16 mouse cellular contexts compared by ENCODE assay signal in genomic region chr4:140063153-140063671, GRCm38 (mm10).
"Had no signal": no experiment of that assay in that cellular context is flagged by ENCODE, and none has a peak within 500 bp of the region (broad histone marks: within the 10 kb centered on the region; RNA-seq: fewer than 3 reads in every experiment).

No protein-coding gene starts in this region.

- H3K4me2 ChIP-seq: lung, embryonic 15.5 days; midbrain, embryonic 11.5 days; midbrain, embryonic 13.5 days; midbrain, embryonic 15.5 days; neural tube, embryonic 12.5 days; stomach, embryonic 15.5 days had no signal

- H3K27me3 ChIP-seq: lung, embryonic 15.5 days; megakaryocyte, embryonic 14.5 days; midbrain, embryonic 13.5 days; midbrain, embryonic 15.5 days; neural tube, embryonic 12.5 days; stomach, embryonic 15.5 days had no signal

- ATAC-seq: lung, postnatal 0 days; midbrain, embryonic 13.5 days; midbrain, embryonic 15.5 days had no signal

- H3K4me1 ChIP-seq: lung, embryonic 15.5 days; megakaryocyte, embryonic 14.5 days; midbrain, embryonic 13.5 days; midbrain, embryonic 15.5 days; stomach, embryonic 15.5 days had no signal

- H3K36me3 ChIP-seq: lung, embryonic 15.5 days; midbrain, embryonic 15.5 days; neural tube, embryonic 12.5 days; stomach, embryonic 15.5 days had no signal

- H3K27ac ChIP-seq: lung, embryonic 15.5 days; macrophage; midbrain, embryonic 13.5 days; midbrain, embryonic 15.5 days; neural tube, embryonic 12.5 days; stomach, embryonic 15.5 days; stomach, postnatal 0 days had no signal

- DNase-seq: lung, postnatal 14 days; lung, postnatal 36 days; right cerebral cortex, postnatal 14 days; thymus, adult 2 months; thymus, postnatal 25 days; thymus, postnatal 4 days had no signal

- H3K9ac ChIP-seq: lung, embryonic 15.5 days; midbrain, embryonic 13.5 days; midbrain, embryonic 15.5 days; neural tube, embryonic 12.5 days; stomach, embryonic 15.5 days had no signal

- H3K4me3 ChIP-seq: lung, embryonic 15.5 days; megakaryocyte, embryonic 14.5 days; midbrain, embryonic 13.5 days; midbrain, embryonic 15.5 days; neural tube, embryonic 12.5 days; stomach, embryonic 15.5 days had no signal

- H3K9me3 ChIP-seq: lung, embryonic 15.5 days; midbrain, embryonic 13.5 days; midbrain, embryonic 15.5 days; neural tube, embryonic 12.5 days; stomach, embryonic 15.5 days had no signal
